Mouse (Mus musculus) embryonic facial prominence, embryonic 10.5 days (tissue): Measurements from ENCODE around the gene Sh3bp5. TPM values are rescaled to one million over a fixed set of nuclear protein-coding genes. Genes with fewer than 3 reads are reported as not detected.
A peak's percentile ranks its signal among the peaks of the same experiment; 100 is the strongest.

ENCODE experiments used
- DNase-seq: peaks from one replicate; pipeline ENCODE4 v3.0.0-alpha.2; 2017; ENCODE audit warnings: low spot score
- H3K27ac ChIP-seq: fragments of 300-500 bp; sonication (generic); replicated peaks from 2 replicates; pipeline ENCODE4 v1.5.1; 2016; ENCODE audit warnings: mild to moderate bottlenecking
- H3K27me3 ChIP-seq: fragments of 300-500 bp; sonication (generic); replicated peaks from 2 replicates; pipeline ENCODE4 v1.6.1; 2016; ENCODE audit warnings: low read depth, mild to moderate bottlenecking; ENCODE audit not compliant: poor library complexity, severe bottlenecking
- H3K36me3 ChIP-seq: fragments of 300-500 bp; sonication (generic); replicated peaks from 2 replicates; pipeline ENCODE4 v1.6.1; 2016; ENCODE audit warnings: mild to moderate bottlenecking, moderate library complexity
- H3K4me1 ChIP-seq: fragments of 300-500 bp; sonication (generic); 2 replicates; pipeline ENCODE4 v1.6.1; 2016
- H3K4me3 ChIP-seq: fragments of 300-500 bp; sonication (generic); 2 replicates; pipeline ENCODE4 v1.5.1; 2016; ENCODE audit warnings: mild to moderate bottlenecking, moderate library complexity
- H3K9me3 ChIP-seq: fragments of 300-500 bp; sonication (generic); 2 replicates; pipeline ENCODE4 v1.6.1; 2016; ENCODE audit warnings: mild to moderate bottlenecking
- WGBS: fragments of 180-500 bp; shearing (Covaris S2); methylation state at CpG from one replicate; pipeline ENCODE4 v1.1.7; 2016; 5-methylcytosine and 5-hydroxymethylcytosine counted together
- polyA plus RNA-seq: library from polyadenylated mRNA; unstranded; fragments of >200 nt; fragmentation: Nextera tagmentation; extraction: Ambion mirVana; gene quantifications from 2 replicates; pipeline ENCODE4 v1.2.1, GENCODE M21; 2016

The Sh3bp5 gene
- polyA plus RNA-seq, 1 experiment from 2014 or later, result 30.2 TPM

- Histone ChIP-seq H3K4me3 (no peak overlapping the region), H3K27me3 (no peaks in the 10 kb centered on the region), H3K27ac (no peak overlapping the region), H3K4me1 (peaks cover 25% of the 10 kb centered on the region), H3K9me3 (no peaks in the 10 kb centered on the region), H3K36me3 (peaks cover 50% of the 10 kb centered on the region)
- WGBS, result 90% methylated on average over 11 of the region's 11 CpGs
- DNase-seq, result no peak
Measured at GRCm38 (mm10) chr14:31383470-31384050, 52.3 kb downstream of the Sh3bp5 start.

- Histone ChIP-seq H3K9me3 (no peaks in the 10 kb centered on the region), H3K27ac (no peak overlapping the region), H3K27me3 (no peaks in the 10 kb centered on the region), H3K4me1 (peaks cover 14% of the 10 kb centered on the region), H3K4me3 (no peak overlapping the region), H3K36me3 (peaks cover 63% of the 10 kb centered on the region)
- no peak for DNase-seq
- WGBS, result 83% methylated on average over 8 of the region's 8 CpGs
Measured at GRCm38 (mm10) chr14:31382276-31382675, 53.6 kb downstream of the Sh3bp5 start.

GRCm38 (mm10) chr14:31376331-31376730, 59.5 kb downstream of the Sh3bp5 start:
- Histone ChIP-seq H3K4me1 (no peaks in the 10 kb centered on the region; the same call in 1 of the 2 replicates), H3K4me3 (no peak overlapping the region), H3K27me3 (no peaks in the 10 kb centered on the region), H3K9me3 (no peaks in the 10 kb centered on the region), H3K27ac (no peak overlapping the region), H3K36me3 (peaks cover 78% of the 10 kb centered on the region)
- DNase-seq, result no peak
- 89% methylated on average over 3 of the region's 3 CpGs for WGBS

DNA sequence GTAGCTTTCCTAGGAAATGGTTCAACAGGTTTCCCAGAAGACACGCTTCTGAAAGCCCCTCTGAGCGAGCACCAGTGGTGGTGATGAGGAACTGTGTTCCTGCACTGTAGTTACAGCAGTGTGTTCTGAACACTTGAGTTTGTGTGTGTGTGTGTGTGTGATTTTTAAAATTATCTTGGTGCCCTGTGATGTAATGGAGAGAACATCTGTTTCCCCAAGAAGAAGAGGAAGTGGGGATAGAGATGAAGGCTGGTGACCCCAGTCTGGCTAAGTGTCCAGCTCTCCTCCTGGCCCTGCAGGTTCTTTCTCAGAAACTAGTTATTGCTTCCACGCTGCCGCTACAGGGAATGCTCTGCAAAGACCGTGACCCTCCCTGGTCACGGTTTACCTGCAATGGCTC, 61.5 kb downstream of the Sh3bp5 start:
- 95% methylated on average over 6 of the region's 6 CpGs for WGBS
- peaks cover 97% of the 10 kb centered on the region for H3K36me3 ChIP-seq
- no peak for DNase-seq

GRCm38 (mm10) chr14:31369377-31369776, 66.5 kb downstream of the Sh3bp5 start:
- H3K36me3 ChIP-seq, result peaks cover 80% of the 10 kb centered on the region
- DNase-seq, result no peak
- H3K27me3 ChIP-seq, result no peaks in the 10 kb centered on the region

More for the DNA sequence above, 61.5 kb downstream of the Sh3bp5 start:
- no peaks in the 10 kb centered on the region for H3K27me3 ChIP-seq
- no peak overlapping the region for H3K27ac ChIP-seq
- H3K4me3 ChIP-seq, result no peak overlapping the region
- H3K4me1 ChIP-seq, result no peaks in the 10 kb centered on the region
- no peaks in the 10 kb centered on the region for H3K9me3 ChIP-seq

GRCm38 (mm10) chr14:31367951-31368350, 67.9 kb downstream of the Sh3bp5 start:
- Histone ChIP-seq H3K27me3 (no peaks in the 10 kb centered on the region), H3K4me1 (no peaks in the 10 kb centered on the region), H3K36me3 (peaks cover 80% of the 10 kb centered on the region), H3K27ac (no peak overlapping the region), H3K4me3 (no peak overlapping the region), H3K9me3 (no peaks in the 10 kb centered on the region)
- no peak for DNase-seq
- 94% methylated on average over 7 of the region's 7 CpGs for WGBS

More at GRCm38 (mm10) chr14:31369377-31369776, 66.5 kb downstream of the Sh3bp5 start:
- no peaks in the 10 kb centered on the region for H3K4me1 ChIP-seq
- H3K4me3 ChIP-seq, result no peak overlapping the region
- WGBS, result 90% methylated on average over 3 of the region's 3 CpGs
- H3K9me3 ChIP-seq, result no peaks in the 10 kb centered on the region
- no peak overlapping the region for H3K27ac ChIP-seq

GRCm38 (mm10) chr14:31365350-31365749, 70.5 kb downstream of the Sh3bp5 start:
- H3K9me3 ChIP-seq, result no peaks in the 10 kb centered on the region
- no peak overlapping the region for H3K27ac ChIP-seq
- H3K36me3 ChIP-seq, result peaks cover 71% of the 10 kb centered on the region
- H3K27me3 ChIP-seq, result no peaks in the 10 kb centered on the region
- H3K4me3 ChIP-seq, result no peak overlapping the region
- peak; percentile 66 for DNase-seq
- H3K4me1 ChIP-seq, result no peaks in the 10 kb centered on the region

DNA sequence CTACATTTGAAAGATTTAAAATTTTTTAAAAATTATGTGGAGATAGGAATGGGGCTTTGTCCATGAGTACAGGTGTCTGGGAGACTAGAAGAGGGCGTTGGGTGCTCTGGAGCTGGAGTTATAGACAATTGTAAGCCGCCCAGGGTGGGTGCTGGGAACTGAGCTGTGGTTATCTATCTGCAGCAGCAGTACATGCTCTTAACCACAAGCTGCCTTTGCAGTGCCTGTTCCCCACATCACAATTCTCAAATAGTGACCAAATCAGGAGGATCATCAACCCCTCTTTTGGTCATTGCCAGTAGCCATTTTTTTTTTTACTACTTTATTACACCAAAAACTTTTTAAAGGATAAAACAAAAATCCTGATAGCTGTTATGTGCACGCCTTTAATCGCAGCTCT, 71.3 kb downstream of the Sh3bp5 start:
- H3K4me3 ChIP-seq, result no peak overlapping the region
- H3K36me3 ChIP-seq, result peaks cover 65% of the 10 kb centered on the region
- H3K9me3 ChIP-seq, result no peaks in the 10 kb centered on the region
- no peaks in the 10 kb centered on the region for H3K4me1 ChIP-seq
- no peak for DNase-seq
- no peak overlapping the region for H3K27ac ChIP-seq
- no peaks in the 10 kb centered on the region for H3K27me3 ChIP-seq
- WGBS, result 94% methylated on average over 4 of the region's 4 CpGs

- peaks cover 65% of the 10 kb centered on the region for H3K36me3 ChIP-seq
- 91% methylated on average over 2 of the region's 2 CpGs for WGBS
- H3K9me3 ChIP-seq, result no peaks in the 10 kb centered on the region
Measured at GRCm38 (mm10) chr14:31362236-31362635, 73.6 kb downstream of the Sh3bp5 start.

DNA sequence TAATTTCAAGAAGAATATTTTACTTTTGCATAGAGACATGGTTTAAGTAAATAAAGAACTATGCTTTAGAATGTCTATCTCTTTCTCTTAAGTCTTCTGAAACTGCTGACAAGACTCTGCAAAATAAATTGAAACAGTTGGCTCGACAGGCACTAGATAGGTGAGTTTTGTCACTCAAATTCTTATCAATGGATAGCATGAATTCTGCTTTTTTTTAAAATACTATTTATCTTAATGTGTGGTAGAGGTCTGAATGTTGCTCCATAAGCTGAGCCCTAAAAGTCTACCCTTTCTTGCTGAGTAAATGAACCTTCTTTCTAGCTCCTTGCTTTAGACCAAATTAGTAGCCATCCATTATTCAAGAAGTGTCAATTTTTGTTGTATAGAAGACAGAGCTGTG, 90.5 kb downstream of the Sh3bp5 start:
- Histone ChIP-seq H3K4me1 (no peaks in the 10 kb centered on the region), H3K36me3 (peaks cover 61% of the 10 kb centered on the region), H3K9me3 (no peaks in the 10 kb centered on the region), H3K27me3 (no peaks in the 10 kb centered on the region), H3K27ac (no peak overlapping the region), H3K4me3 (no peak overlapping the region)
- WGBS, result 90% methylated on average over 1 of the region's 1 CpGs
- no peak for DNase-seq

More at GRCm38 (mm10) chr14:31362236-31362635, 73.6 kb downstream of the Sh3bp5 start:
- H3K27ac ChIP-seq, result no peak overlapping the region
- H3K4me3 ChIP-seq, result no peak overlapping the region
- no peaks in the 10 kb centered on the region for H3K4me1 ChIP-seq
- H3K27me3 ChIP-seq, result no peaks in the 10 kb centered on the region
- DNase-seq, result no peak

GRCm38 (mm10) chr14:31343241-31343640, 92.6 kb downstream of the Sh3bp5 start:
- Histone ChIP-seq H3K27ac (no peak overlapping the region), H3K4me3 (no peak overlapping the region), H3K36me3 (peaks cover 49% of the 10 kb centered on the region), H3K9me3 (no peaks in the 10 kb centered on the region), H3K4me1 (no peaks in the 10 kb centered on the region), H3K27me3 (no peaks in the 10 kb centered on the region)
- 84% methylated on average over 8 of the region's 8 CpGs for WGBS
- DNase-seq, result no peak

- no peaks in the 10 kb centered on the region for H3K9me3 ChIP-seq
- DNase-seq, result no peak
- H3K27ac ChIP-seq, result no peak overlapping the region
- peaks cover 21% of the 10 kb centered on the region for H3K36me3 ChIP-seq
- no peaks in the 10 kb centered on the region for H3K27me3 ChIP-seq
- H3K4me3 ChIP-seq, result peak overlapping the region; percentile 81; the same call in 1 of the 2 replicates
- H3K4me1 ChIP-seq, result peaks cover 10% of the 10 kb centered on the region
Measured at GRCm38 (mm10) chr14:31337947-31338346, 97.9 kb downstream of the Sh3bp5 start.

- H3K27ac ChIP-seq, result 0 out of 2 replicates have a peak overlapping the region, but pooled peaks have one; percentile 92
- WGBS, result 51% methylated on average over 7 of the region's 7 CpGs
Measured at GRCm38 (mm10) chr14:31337406-31337805, 98.5 kb downstream of the Sh3bp5 start.

More at GRCm38 (mm10) chr14:31337406-31337805, 98.5 kb downstream of the Sh3bp5 start:
- no peak for DNase-seq
- Histone ChIP-seq H3K9me3 (no peaks in the 10 kb centered on the region), H3K4me1 (peaks cover 10% of the 10 kb centered on the region), H3K27me3 (no peaks in the 10 kb centered on the region), H3K4me3 (peak overlapping the region; percentile 81), H3K36me3 (peaks cover 20% of the 10 kb centered on the region)
